Mouse (Mus musculus) bone marrow, adult 2 months (tissue): ENCODE data around the gene H2-T23.

Experiments
- CTCF ChIP-seq: fragments of 200-500 bp; IDR thresholded peaks from 2 replicates; pipeline ENCODE4 v1.5.1; 2011; ENCODE audit warnings: low read length, control low read depth; ENCODE audit not compliant: control insufficient read depth, insufficient read depth
- POLR2A ChIP-seq: fragments of 200-500 bp; IDR thresholded peaks from 2 replicates; pipeline ENCODE4 v1.6.1; 2011; ENCODE audit warnings: low read depth, mild to moderate bottlenecking, control low read depth, low read length, borderline replicate concordance; ENCODE audit not compliant: control insufficient read depth

DNA sequence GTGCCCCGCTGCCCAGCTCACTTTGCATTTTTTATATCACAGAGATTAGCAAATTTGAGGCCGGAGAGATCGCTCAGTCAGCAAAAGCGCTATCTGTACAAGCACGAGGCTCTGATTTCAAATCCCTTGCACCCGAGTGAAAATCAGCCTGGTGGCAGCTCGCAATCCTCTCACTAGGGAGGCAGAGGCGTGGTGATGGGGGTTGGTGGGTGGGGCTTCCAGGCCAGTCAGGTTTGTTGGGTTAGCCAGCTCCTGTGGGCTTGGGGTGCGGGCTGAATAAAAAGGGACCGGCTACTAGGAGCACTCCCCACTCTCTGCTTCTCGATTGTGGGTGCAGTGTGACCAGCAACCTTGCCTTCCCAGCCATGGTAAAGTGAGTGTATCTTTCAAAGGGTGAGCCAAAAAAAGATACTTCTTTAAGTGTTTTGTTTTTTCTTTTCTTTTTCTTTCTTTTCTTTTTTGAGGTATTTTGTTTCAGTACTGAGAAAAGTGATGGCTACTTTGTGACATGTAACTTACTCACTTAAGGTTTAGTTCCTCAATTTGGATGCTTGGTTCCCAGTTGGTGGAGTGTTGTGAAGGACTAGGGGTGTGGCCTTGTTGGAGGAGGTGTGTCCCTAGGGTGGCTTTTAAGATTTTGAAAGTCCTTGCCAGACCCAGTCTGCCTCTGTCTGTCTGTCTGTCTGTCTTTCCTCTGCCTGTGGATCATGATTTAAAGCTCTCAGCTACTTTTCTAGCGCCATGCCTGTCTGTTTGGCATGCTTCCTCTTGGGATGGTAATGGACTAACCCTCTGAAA, 34.7 kb downstream of the H2-T23 start:
- TF ChIP-seq POLR2A: no peak
- no peak for TF ChIP-seq CTCF
